Comparison of ENCODE assay signal across 10 mouse cellular contexts in genomic region chr13:56597831-56598612, GRCm38 (mm10). TPM values are rescaled to one million over a fixed set of nuclear protein-coding genes. Genes with fewer than 3 reads are reported as not detected.
DNase-seq lines count a peak whose midpoint lies in the region; ATAC-seq and TF ChIP-seq lines count a peak whose summit lies in the region.
"Had no signal": no experiment of that assay in that cellular context is flagged by ENCODE, and none has a peak within 500 bp of the region (broad histone marks: within the 10 kb centered on the region; RNA-seq: fewer than 3 reads in every experiment).

No protein-coding gene starts in this region.

- no peak overlapping the region for H3K4me3 ChIP-seq in embryonic facial prominence, embryonic 10.5 days
- no peak overlapping the region for H3K4me3 ChIP-seq in hindbrain, embryonic 14.5 days (replicated peaks; ENCODE audit: low read length)
- H3K4me3 ChIP-seq in lung, postnatal 0 days (ENCODE audit: low read depth, low read length), result no peak overlapping the region
- no peak overlapping the region for H3K4me3 ChIP-seq in liver, embryonic 11.5 days (ENCODE audit: low read depth, low read length)

- TF ChIP-seq CTCF in lung, postnatal 0 days (IDR thresholded peaks at IDR 0.05), result no peak

- no peaks in the 10 kb centered on the region for H3K9me3 ChIP-seq in embryonic facial prominence, embryonic 10.5 days
- H3K9me3 ChIP-seq in hindbrain, embryonic 14.5 days (ENCODE audit: control insufficient read depth, low read length), result no peaks in the 10 kb centered on the region
- H3K9me3 ChIP-seq in lung, postnatal 0 days (ENCODE audit: low read length), result no peaks in the 10 kb centered on the region
- no peaks in the 10 kb centered on the region for H3K9me3 ChIP-seq in liver, embryonic 11.5 days (ENCODE audit: control insufficient read depth, low read length)

- ATAC-seq in hindbrain, embryonic 14.5 days (ENCODE audit: low FRiP score), result peak; percentile 68; the same call in 1 of the 2 replicates
- ATAC-seq in lung, postnatal 0 days, result peak; percentile 79
- ATAC-seq in liver, embryonic 11.5 days (replicated peaks; ENCODE audit: low FRiP score), result no peak

- H3K4me2 ChIP-seq in hindbrain, embryonic 14.5 days (replicated peaks), result no peak overlapping the region
- H3K4me2 ChIP-seq in lung, postnatal 0 days (replicated peaks; ENCODE audit: low read depth, low read length), result 0 out of 2 replicates have a peak overlapping the region, but pooled peaks have one; percentile 19
- no peak overlapping the region for H3K4me2 ChIP-seq in liver, embryonic 11.5 days

- peak; percentile 36 to 53 for DNase-seq in layer of hippocampus, postnatal 10 days (ENCODE audit: low spot score in 2 of 2)
- no peak for DNase-seq in layer of hippocampus, adult 8-10 months (ENCODE audit: low spot score in 2 of 2)
- no peak for DNase-seq in embryonic facial prominence, embryonic 10.5 days (ENCODE audit: low spot score)
- peak; percentile 66 for DNase-seq in hindbrain, embryonic 14.5 days (ENCODE audit: low spot score)
- peak; percentile 85 for DNase-seq in lung, postnatal 0 days (ENCODE audit: low spot score)
- no peak for DNase-seq in layer of hippocampus, postnatal 25 days (ENCODE audit: extremely low spot score in 1 of 2, low spot score in 1 of 2)
- no peak for DNase-seq in cerebellum, adult 11 months
- DNase-seq in liver, embryonic 11.5 days (ENCODE audit: low spot score), result no peak

- H3K9ac ChIP-seq in hindbrain, embryonic 14.5 days, result no peak overlapping the region
- no peak overlapping the region for H3K9ac ChIP-seq in lung, postnatal 0 days (replicated peaks; ENCODE audit: low read depth)
- no peak overlapping the region for H3K9ac ChIP-seq in liver, embryonic 11.5 days (ENCODE audit: low read depth, low read length)

- TF ChIP-seq EP300 in lung, postnatal 0 days (IDR thresholded peaks at IDR 0.05), result no peak

- peaks cover 54% of the 10 kb centered on the region for H3K4me1 ChIP-seq in embryonic facial prominence, embryonic 10.5 days
- peaks cover 11% of the 10 kb centered on the region for H3K4me1 ChIP-seq in hindbrain, embryonic 14.5 days (replicated peaks; ENCODE audit: control insufficient read depth, insufficient read depth, low read length)
- peaks cover 42% of the 10 kb centered on the region for H3K4me1 ChIP-seq in lung, postnatal 0 days (ENCODE audit: insufficient read depth, low read depth, low read length)
- no peaks in the 10 kb centered on the region; the same call in 1 of the 2 replicates for H3K4me1 ChIP-seq in liver, embryonic 11.5 days (replicated peaks; ENCODE audit: control insufficient read depth, insufficient read depth, low read length)

- H3K27me3 ChIP-seq in embryonic facial prominence, embryonic 10.5 days (replicated peaks; ENCODE audit: low read depth, poor library complexity, severe bottlenecking), result no peaks in the 10 kb centered on the region
- H3K27me3 ChIP-seq in hindbrain, embryonic 14.5 days (ENCODE audit: control insufficient read depth, insufficient read depth, low read length), result no peaks in the 10 kb centered on the region
- no peaks in the 10 kb centered on the region for H3K27me3 ChIP-seq in lung, postnatal 0 days (replicated peaks; ENCODE audit: insufficient read depth, low read length)
- H3K27me3 ChIP-seq in liver, embryonic 11.5 days (replicated peaks; ENCODE audit: control insufficient read depth, insufficient read depth, low read length), result no peaks in the 10 kb centered on the region

- H3K36me3 ChIP-seq in embryonic facial prominence, embryonic 10.5 days (replicated peaks), result no peaks in the 10 kb centered on the region
- H3K36me3 ChIP-seq in hindbrain, embryonic 14.5 days (replicated peaks; ENCODE audit: control insufficient read depth, insufficient read depth), result no peaks in the 10 kb centered on the region
- H3K36me3 ChIP-seq in lung, postnatal 0 days (ENCODE audit: insufficient read depth, low read length), result no peaks in the 10 kb centered on the region
- no peaks in the 10 kb centered on the region for H3K36me3 ChIP-seq in liver, embryonic 11.5 days (ENCODE audit: control insufficient read depth, insufficient read depth, low read length)

- H3K27ac ChIP-seq in embryonic facial prominence, embryonic 10.5 days (replicated peaks), result peak overlapping the region; percentile 46
- no peak overlapping the region for H3K27ac ChIP-seq in hindbrain, embryonic 14.5 days
- H3K27ac ChIP-seq in lung, postnatal 0 days (ENCODE audit: low read length), result no peak overlapping the region
- H3K27ac ChIP-seq in liver, embryonic 11.5 days (ENCODE audit: low read depth, low read length), result no peak overlapping the region

- WGBS in embryonic facial prominence, embryonic 10.5 days, result 74% methylated on average over 12 of the region's 12 CpGs
- WGBS in hindbrain, embryonic 14.5 days, result 41% methylated on average over 12 of the region's 12 CpGs
- WGBS in lung, postnatal 0 days, result 23% methylated on average over 12 of the region's 12 CpGs
- WGBS in liver, embryonic 11.5 days, result 64% methylated on average over 12 of the region's 12 CpGs

RNA-seq across cellular contexts. Expression of gene Tgfbi, which starts 11.3 kb away (rescaled TPM):
- total RNA-seq in layer of hippocampus, postnatal 10 days (2021), result 1 to 10 TPM; 3.9 to 4.1 TPM
- total RNA-seq in layer of hippocampus, adult 8-10 months (2022), result 1 to 10 TPM; 4.6 to 5.2 (median 4.8) TPM
- polyA plus RNA-seq in embryonic facial prominence, embryonic 10.5 days (2016; fragmentation: Nextera tagmentation; extraction: Ambion mirVana), result 50.1 and 65.4 TPM in 2 replicates
- 5.2 and 7.1 TPM in 2 replicates for polyA plus RNA-seq in hindbrain, embryonic 14.5 days (2014; fragmentation: Nextera tagmentation; extraction: Ambion mirVana)
- polyA plus RNA-seq in lung, postnatal 0 days (2015; fragmentation: Nextera tagmentation; extraction: Ambion mirVana), result 408 and 422 TPM in 2 replicates
- 1 to 10 TPM; 3.1 to 3.8 TPM for total RNA-seq in layer of hippocampus, postnatal 25 days (2021)
- 27.6 and 28.2 TPM in 2 replicates for polyA plus RNA-seq in liver, embryonic 11.5 days (2014; fragmentation: Nextera tagmentation; extraction: Ambion mirVana)

RNA-seq across cellular contexts. Expression of gene Lect2, which starts 49.7 kb away (rescaled TPM):
- total RNA-seq in layer of hippocampus, postnatal 10 days (2021), result not detected
- not detected for total RNA-seq in layer of hippocampus, adult 8-10 months (2022)
- polyA plus RNA-seq in embryonic facial prominence, embryonic 10.5 days (2016; fragmentation: Nextera tagmentation; extraction: Ambion mirVana), result not detected in 2 replicates
- not detected in 2 replicates for polyA plus RNA-seq in hindbrain, embryonic 14.5 days (2014; fragmentation: Nextera tagmentation; extraction: Ambion mirVana)
- not detected in 2 replicates for polyA plus RNA-seq in lung, postnatal 0 days (2015; fragmentation: Nextera tagmentation; extraction: Ambion mirVana)
- total RNA-seq in layer of hippocampus, postnatal 25 days (2021), result not detected
- polyA plus RNA-seq in liver, embryonic 11.5 days (2014; fragmentation: Nextera tagmentation; extraction: Ambion mirVana), result 31.8 and 34.4 TPM in 2 replicates
- total RNA-seq: hematopoietic stem cell, adult 5-6 weeks; neutrophil, adult 5-6 weeks had no signal

Comparison
In these comparisons a context has a peak if more than half of its experiments do, and no peak if none do; other contexts are left out.
1. DNase-seq: peak in layer of hippocampus, postnatal 10 days (2 of 2), hindbrain, embryonic 14.5 days (single experiment) and lung, postnatal 0 days (single experiment); none in layer of hippocampus, adult 8-10 months (0 of 2), embryonic facial prominence, embryonic 10.5 days (single experiment), layer of hippocampus, postnatal 25 days (0 of 2), cerebellum, adult 11 months (single experiment) and liver, embryonic 11.5 days (single experiment).
2. RNA of gene Lect2, which starts 49.7 kb away (polyA plus RNA-seq): 31.8 to 34.4 TPM in liver, embryonic 11.5 days; not detected in embryonic facial prominence, embryonic 10.5 days, not detected in hindbrain, embryonic 14.5 days and not detected in lung, postnatal 0 days; every median in the first group is over 10 times any median in the second.